Mouse (Mus musculus): ENCODE results near the gene Olfr492.

The Olfr492 gene

GRCm38 (mm10) chr7:108323574-108323973 lies at the start of gene Olfr492:
Gene Olfr492, minus strand, starts transcription at chr7:108323674.
- no peak for DNase-seq (ENCODE audit: low spot score in 2 of 2)

DNA sequence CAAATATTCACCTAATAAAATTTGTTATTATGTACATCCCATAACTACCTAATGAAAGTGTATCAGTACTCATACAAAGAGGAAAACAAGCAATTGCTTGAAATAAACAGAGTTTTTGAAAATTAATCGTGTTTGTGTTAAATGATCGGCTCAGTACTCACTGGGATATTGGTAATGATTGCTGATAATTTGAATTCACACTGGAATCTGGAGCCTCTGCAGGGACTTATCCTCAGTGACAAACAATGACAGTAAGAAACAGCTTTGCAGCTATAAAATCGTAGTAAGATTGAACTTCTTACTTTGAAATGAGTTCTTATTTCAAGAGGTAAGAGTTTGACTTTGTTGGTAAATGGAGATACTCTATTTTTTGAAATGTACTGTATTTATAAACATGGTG lies 41.6 kb upstream of the Olfr492 start, which contains the start of gene Olfr494:
Gene Olfr494, plus strand, starts transcription at position 301 of the 400 bp plus-strand sequence.
- no peak for DNase-seq (ENCODE audit: low spot score in 2 of 2)

DNA sequence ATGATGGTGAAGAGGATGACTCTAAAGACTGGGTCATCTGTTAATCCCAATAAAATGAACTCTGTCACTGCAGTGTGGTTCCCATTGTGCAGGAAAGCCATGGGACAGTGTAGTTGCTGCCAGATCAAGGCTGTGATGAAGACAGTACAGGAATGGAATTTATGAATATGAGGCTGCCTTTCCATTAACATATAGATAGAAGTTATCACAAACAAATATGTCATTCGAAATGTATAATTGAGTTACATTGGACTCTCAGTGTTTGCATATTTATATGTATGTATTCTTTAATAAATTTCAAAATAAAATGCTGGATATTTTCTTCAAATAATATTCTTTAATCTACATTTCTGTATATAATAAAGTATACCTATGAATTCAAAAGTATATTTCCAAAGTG lies 23.4 kb upstream of the Olfr492 start, which contains the start of gene Olfr493:
Gene Olfr493, minus strand, starts transcription at position 101 of the 400 bp plus-strand sequence.
- DNase-seq (ENCODE audit: low spot score in 2 of 2): no peak

DNA sequence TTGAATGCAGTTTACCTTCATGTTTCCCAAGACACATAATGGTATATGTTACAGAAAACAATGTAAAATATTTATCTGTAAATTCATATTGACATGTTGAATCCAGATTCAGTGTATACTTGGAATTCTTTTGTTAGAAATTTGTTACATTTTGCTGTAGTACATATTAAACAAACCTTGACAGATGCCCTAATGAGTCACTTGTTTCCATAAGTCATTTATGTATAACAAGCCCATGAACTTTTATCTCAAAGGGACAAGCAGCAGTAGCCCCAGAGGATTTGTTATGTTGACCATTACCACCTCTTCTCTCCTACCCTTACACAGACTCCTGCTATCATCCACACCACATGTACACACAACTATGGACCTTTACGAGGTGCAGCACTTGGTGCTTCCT lies 10.3 kb downstream of the Olfr492 start, which contains the start of gene Olfr491:
Gene Olfr491, plus strand, starts transcription at position 301 of the 400 bp plus-strand sequence.
- no peak for DNase-seq (ENCODE audit: low spot score in 2 of 2)

DNA sequence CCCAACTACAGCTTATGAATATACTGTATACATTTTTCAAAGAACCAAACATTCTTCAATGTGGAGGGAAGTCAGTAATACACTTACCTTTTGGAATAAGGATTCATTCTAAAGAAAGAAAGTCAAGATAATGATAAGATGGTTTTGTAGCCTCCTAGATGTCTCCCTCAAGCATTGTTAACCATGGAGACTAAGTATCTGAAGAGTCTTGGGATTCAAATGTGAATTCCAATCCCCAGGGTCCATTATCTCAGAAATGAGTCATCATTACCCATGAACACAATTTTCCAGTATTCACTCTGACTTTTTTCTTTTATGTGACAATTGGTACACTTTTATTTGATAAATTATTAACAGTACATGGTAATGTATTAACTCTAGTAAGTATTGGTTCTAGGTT lies 34.6 kb downstream of the Olfr492 start, which contains the start of gene Olfr490:
Gene Olfr490, minus strand, starts transcription at position 101 of the 400 bp plus-strand sequence.
- DNase-seq (ENCODE audit: low spot score in 2 of 2): no peak

Data from right cerebral cortex, postnatal 10 days (tissue).